Mouse (Mus musculus): ENCODE measurements around the gene Etfbkmt.

DNA sequence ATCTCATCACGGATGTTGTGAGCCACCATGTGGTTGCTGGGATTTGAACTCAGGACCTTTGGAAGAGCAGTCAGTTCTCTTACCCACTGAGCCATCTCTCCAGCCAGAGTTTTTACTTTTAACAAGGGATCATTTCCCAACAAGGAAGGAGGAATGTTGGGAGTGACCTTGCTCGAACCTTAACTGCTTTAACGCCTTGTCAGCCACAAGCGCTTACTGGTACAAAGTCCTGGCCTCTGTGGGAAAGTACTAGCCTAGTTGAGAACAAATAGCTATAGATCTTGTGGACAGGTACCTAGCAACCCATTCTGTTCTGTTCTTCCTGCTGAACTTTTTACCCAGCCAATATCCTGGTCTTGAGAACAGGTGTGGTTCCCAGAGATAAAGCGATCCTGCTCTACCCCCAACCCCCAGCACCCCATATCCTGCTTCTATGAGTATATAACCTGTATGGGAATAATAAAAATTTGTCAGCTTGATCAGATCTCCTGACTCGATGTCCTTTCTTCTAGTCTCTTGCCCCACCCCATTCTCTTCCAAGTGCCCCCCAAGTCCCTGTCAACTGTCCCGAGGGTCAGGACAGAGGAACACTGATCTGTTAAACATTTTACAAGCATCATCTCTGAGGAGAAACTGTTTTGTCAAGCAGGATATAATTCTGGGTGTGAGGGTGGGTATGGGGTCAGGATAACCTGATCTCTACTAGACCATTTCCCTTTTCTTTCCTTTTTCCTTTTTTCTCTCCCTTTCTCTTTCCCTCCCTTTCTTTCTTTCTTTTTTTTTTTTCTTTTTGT lies 9.0 kb downstream of the Etfbkmt start:
- TF ChIP-seq CTCF (IDR thresholded peaks at IDR 0.05) (no peak), EP300 (IDR thresholded peaks at IDR 0.05) (0 out of 2 replicates have a peak, but pooled peaks have one; percentile 15)
